Mouse (Mus musculus) brain, embryonic 14.5 days (tissue): Measurements from ENCODE around the gene Chst4.

Experiments used
- CTCF ChIP-seq: fragments of 200-500 bp; IDR thresholded peaks from 2 replicates; pipeline ENCODE4 v1.5.1; 2012; ENCODE audit warnings: inconsistent platforms, mild to moderate bottlenecking, moderate library complexity, borderline replicate concordance; ENCODE audit not compliant: insufficient read depth, insufficient read length; ENCODE audit errors: extremely low read depth
- POLR2A ChIP-seq: fragments of 200-500 bp; IDR thresholded peaks from 2 replicates; pipeline ENCODE4 v1.6.1; 2012; ENCODE audit warnings: mild to moderate bottlenecking, inconsistent platforms, borderline replicate concordance; ENCODE audit not compliant: poor library complexity, insufficient read depth, insufficient read length, severe bottlenecking; ENCODE audit errors: extremely low read depth

DNA sequence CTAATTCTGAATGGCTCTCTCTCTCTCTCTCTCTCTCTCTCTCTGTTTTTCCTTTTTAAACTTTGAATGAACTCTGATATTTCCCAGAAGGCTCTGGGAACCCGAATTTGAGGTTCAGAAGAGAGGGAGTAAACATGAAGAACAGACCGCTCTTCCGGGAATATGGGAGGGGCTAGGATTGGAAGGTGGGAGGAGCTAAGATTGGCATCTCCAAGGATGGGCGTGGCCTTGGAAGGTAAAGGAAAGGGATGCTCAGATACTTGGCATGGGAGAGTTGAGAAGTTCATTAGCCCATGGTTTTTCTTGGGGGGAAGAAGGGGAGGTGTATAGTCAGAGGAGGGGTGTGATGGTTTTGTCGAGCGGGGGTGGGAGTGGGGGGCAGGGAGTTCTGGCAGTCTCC is 17.5 kb downstream of the Chst4 start:
- TF ChIP-seq CTCF (no peak), POLR2A (no peak)
